Mouse (Mus musculus) Muller cell, postnatal 12 days (primary cell): ENCODE results near the gene Guk1.
"Not testable (repeated sequence)": the region's sequence is repeated elsewhere in the genome, so short reads cannot be mapped to it uniquely, and the experiment has no call there.

Experiments
- DNase-seq: peaks from one replicate; pipeline ENCODE4 v3.0.0-alpha.2; 2015; ENCODE audit errors: inconsistent ontology term

Guk1 gene

DNA sequence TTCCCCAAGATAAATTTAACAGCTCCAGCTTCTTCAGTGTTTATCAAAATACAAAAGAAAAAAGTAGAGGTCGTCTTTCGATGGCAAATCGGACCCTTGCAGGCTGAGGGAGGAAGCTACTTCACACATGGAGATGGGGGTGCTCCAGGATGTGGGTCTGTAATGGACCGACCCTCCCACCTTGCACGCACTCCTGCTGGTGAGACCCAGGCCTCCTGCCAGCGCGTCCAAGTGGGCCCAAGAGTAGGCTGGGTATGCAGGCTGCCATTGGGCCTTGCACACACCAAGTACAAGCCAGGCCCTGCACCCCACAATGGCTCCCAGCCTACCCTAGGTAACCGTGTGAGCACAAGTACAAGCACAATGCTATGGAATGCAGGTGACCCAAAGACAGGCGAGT is 19.5 kb upstream of the Guk1 start:
- DNase-seq, result not testable (repeated sequence)

GRCm38 (mm10) chr11:59210020-59210419 is 18.0 kb upstream of the Guk1 start:
- DNase-seq, result no peak

DNA sequence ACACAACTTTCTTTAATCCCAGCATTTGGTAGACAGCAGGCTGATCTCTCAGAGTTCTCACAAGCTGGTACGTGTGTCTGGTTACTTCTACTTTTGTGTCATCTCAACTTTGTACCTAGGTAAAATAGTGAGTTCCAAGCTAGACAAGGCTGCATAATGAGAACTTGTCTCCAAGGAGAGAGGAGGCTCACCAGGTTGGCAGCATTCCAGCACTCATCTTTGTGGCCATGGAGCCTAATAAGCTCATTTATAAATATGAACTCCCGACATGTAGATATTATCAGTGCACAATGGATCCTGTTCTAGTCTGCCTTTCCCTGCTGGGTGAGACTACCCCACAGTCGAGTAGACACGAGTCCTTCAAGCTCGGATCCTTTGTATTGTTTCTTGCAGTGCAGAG is 17.6 kb upstream of the Guk1 start:
- no peak for DNase-seq

DNA sequence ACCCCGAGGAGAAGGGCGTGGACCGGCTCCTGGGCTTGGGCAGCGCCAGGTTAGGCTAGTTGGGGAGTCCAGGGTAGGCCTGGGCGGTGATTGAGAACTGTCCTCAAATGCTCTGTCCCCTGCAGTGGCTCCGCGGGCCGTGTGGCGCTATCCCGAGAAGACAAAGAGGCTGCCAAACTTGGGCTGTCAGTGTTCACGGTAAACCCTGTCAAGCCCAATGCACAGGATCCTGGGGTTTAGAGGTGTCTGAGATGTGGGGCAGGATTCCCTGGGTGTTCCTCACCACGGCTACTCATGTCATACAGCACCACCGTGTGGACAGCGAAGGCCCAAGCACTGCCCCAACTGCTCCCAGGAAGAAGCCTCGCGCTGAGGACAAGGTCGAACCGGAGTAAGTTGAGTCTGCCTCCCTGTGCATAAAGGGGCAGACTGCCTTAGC is 17.0 kb upstream of the Guk1 start:
- DNase-seq, result peak; percentile 82

DNA sequence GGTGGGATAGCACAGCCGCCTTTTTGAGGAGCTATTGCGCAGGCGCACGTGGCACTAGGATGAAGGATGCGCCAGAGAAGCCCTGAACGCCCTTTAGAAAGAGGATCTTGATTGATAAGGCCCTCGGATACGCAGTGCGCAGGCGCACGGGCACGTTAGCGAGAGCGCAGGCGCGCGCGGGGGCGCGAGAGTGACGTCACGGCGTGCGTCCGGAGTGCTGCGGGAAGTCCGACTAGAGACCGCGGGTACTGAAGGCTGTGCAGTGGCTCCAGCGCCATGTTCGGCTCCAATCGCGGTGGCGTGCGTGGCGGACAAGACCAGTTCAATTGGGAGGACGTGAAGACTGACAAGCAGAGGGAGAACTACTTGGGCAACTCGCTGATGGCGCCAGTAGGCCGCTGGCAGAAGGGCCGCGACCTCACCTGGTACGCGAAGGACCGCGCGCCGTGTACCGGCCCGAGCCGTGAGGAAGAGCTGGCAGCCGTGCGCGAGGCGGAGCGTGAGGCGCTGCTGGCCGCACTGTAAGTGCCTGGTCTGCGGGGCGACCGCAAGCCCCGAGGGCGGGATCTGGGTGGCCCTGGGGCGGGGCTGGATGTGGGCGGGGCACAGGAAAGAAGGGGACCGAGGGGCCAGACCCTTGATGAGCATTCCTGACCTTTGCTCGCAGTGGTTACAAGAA is 16.3 kb upstream of the Guk1 start, which contains the start of gene 2310033P09Rik:
Gene 2310033P09Rik, plus strand, starts transcription at position 169 of the 679 bp plus-strand sequence.
- peak; percentile 97 for DNase-seq

- DNase-seq, result peak; percentile 98
Observed at GRCm38 (mm10) chr11:59202081-59202995, 10.3 kb upstream of the Guk1 start, which contains the start of gene Mrpl55. TSS of gene Mrpl55 (plus strand) at chr11:59202486.

DNA sequence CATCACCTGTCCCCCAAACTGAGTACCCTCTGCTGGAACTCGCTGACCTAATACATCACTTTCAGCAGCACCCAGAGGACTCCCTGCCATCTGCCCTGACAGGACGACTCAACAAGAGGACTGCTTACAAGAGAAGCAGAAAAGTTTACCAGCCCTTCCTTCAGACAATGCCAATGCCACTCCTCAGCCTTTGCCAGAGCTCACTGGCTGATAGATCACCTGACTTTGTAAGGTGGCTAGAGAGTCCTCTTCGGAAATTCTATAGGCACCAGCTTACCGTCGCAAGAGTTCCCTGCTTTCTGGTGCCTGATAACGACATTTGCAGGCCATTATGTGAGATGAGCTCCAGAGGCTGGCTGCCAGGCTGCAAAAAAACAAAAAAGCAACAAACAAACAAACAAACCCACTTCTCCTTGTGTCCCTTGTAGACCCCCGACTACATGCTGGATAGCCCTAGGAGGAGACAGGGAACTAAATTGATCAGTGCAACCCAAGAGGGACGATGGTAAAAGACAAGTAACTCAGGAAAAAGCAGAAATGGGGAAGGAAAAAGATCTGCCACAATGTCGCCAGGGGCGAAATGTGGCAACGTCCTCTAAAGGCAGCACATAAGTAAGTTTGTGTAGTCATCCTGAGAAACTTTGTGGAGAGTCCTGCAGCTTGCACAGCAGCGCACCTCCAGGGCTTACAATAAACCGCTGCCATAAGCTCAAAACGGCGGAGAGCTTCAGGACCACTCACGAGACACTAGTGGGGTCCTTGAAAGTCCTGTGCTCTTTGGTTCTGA is 9.4 kb upstream of the Guk1 start:
- no peak for DNase-seq

GRCm38 (mm10) chr11:59196230-59196629 is 4.2 kb upstream of the Guk1 start:
- no peak for DNase-seq

DNA sequence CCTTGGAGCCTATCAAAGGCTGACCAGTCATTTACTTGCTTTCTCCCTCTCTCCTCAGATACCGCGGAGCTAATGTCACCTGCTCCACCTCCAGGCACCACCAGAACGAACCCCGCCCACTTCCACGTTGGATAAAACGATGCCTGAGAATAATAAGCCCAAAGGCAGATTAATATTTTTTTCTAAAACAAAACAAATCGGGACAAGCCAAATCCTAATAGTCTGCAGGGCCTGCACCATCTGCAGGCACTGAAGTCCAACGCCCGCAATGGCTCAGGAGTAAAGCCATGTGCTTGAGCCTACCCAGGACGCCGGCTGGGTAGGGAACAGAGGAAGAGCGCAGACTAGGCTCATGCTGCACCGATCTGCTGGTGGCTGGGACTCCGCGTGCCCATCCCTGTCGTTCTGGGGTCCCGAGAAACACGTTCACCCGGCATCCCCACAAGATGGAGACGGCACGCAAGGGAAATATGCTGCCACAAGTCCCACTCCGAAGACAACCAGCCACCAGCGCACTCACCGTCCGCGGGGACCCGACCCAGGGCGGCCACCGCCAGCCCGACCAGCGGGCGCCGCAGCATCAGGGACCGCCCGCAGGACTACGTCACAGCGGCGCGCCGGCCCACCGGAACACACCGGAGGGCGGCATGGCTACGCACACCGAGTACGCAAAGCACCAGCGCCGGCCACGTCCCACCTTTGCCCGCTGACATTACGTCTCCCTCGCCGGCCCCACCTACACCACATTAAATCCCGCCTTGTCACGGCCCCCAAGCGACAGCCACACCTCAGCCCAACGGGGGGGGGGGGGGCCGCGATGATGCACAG is 567 bp downstream of the Guk1 start:
- peak; percentile 92 for DNase-seq

- no peak for DNase-seq
Observed at GRCm38 (mm10) chr11:59187706-59188105, 4.3 kb downstream of the Guk1 start.

DNA sequence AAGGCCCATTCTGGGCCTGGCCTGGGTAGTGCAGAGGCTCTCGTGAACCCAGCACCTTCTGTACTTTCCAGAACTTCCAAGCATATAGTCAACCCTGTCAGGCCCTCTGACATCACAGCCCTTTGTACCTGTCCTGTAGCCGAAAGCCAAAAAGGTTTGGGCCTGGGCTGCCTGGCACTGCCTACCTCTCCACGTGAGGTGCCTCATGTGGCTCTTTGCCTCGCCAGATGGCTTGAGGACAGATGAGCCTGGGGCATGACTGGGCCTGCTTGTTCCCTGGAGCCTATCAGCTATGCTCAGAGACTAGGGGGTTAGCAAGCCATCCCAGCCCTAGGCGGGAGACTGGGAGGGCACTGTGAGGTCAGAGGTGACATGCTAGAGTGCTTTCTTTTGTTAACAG is 6.5 kb downstream of the Guk1 start:
- no peak for DNase-seq

DNA sequence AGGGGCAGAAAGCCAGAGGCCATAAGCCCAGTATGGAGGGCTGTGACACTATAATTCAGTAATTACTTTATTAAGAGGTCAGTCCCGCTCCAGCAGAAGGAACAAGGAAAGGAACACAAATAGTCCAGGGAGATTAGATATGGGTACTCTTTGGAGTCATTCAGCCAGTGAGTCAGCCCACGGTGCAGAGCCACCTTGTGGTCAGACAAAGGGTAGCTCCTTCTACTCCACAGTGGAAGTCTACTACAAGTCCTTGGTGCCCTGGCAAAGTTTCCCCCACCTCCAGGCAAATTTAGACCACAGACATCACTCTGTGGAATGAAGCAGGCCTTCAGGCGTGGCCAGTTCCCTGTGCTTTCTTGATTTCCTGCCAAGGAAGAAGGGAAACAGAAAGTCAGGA is 8.2 kb downstream of the Guk1 start:
- DNase-seq, result peak; percentile 66

GRCm38 (mm10) chr11:59182864-59183331 is 9.1 kb downstream of the Guk1 start, which contains the start of gene Gjc2:
TSS of gene Gjc2 (minus strand) at chr11:59183213.
- peak; percentile 83 for DNase-seq

- no peak for DNase-seq
Observed at GRCm38 (mm10) chr11:59176921-59177320, 15.1 kb downstream of the Guk1 start.

GRCm38 (mm10) chr11:59176475-59176874 is 15.5 kb downstream of the Guk1 start:
- no peak for DNase-seq

GRCm38 (mm10) chr11:59174189-59174838 is 17.7 kb downstream of the Guk1 start:
- DNase-seq, result no peak

- DNase-seq, result no peak
Observed at GRCm38 (mm10) chr11:59170549-59170948, 21.5 kb downstream of the Guk1 start.

DNA sequence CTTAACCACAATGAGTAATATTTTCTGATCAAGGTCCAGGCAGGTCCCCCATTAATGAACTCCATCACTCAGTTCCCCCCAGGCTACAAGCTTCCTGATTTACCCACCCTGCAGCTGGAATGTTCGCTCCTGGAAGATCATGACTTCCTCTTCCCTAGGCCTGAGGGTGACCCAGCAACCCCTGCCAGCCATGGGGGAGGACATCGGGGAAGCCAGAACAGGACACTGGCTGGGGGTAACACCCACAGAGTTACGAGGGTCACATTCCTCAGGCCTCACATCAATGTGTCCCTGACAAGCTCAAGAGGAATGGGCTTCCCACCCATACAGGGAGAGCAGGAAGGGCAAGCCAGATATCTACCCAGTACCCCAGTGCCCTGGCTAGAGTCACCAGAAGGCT is 22.2 kb downstream of the Guk1 start:
- no peak for DNase-seq

DNA sequence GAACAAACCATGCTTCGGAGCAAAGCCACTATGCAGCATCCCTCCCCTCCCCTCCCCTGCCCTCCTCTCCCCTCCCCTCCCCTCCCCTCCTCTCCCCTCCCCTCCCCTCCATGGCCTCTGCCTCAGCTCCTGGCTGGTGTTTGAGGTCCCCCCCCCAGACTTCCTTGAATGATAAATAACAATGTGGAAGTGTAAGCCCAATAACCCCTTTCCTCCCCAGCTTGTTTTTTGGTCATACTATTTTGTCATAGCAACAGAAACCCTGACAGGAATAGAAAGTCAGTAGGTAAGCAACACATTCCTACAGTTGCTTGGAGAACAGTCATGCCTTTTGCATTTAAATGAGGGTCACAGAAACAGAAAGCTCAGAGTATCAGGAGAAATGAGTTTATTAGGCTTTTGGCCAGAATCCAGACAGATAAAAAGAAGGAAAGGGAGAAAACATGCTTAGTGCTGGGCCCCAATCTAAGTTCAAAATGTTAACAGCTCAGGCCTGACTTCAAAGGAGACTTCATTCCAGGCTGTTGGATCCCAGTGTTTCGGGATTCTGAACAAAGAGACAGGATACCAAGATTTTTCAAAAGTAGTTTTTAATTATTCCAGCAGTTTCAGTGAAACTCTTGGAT is 26.3 kb downstream of the Guk1 start:
- DNase-seq, result peak; percentile 43

- no peak for DNase-seq
Observed at GRCm38 (mm10) chr11:59164384-59164783, 27.6 kb downstream of the Guk1 start.
